Mouse (Mus musculus) embryonic stem cell, embryonic (primary cell): ENCODE data around the gene Rftn1.

Experiments used
- CTCF ChIA-PET, 4 experiments: fragments of 300-600 bp in 2 of 4; fragments of 350-600 bp in 2 of 4; sonication (Branson Sonifier 250); formaldehyde crosslinking; loops; one replicate each; lab custom pipeline; 2022; ENCODE audit warnings: inconsistent platforms in 2 of 4; lab: Charles Lee
- POLR2A ChIA-PET, 4 experiments: fragments of 300-600 bp in 2 of 4; fragments of 350-600 bp in 2 of 4; sonication (Branson Sonifier 250); formaldehyde crosslinking; loops; one replicate each; lab custom pipeline; 2022; ENCODE audit warnings: antibody characterized with exemption in 4 of 4, inconsistent platforms in 1 of 4; lab: Charles Lee

The Rftn1 gene

GRCm38 (mm10) chr17:50000580-50000979 is 189.9 kb downstream of the Rftn1 start:
- ChIA-PET CTCF (no interaction called here), POLR2A (no interaction called here)

DNA sequence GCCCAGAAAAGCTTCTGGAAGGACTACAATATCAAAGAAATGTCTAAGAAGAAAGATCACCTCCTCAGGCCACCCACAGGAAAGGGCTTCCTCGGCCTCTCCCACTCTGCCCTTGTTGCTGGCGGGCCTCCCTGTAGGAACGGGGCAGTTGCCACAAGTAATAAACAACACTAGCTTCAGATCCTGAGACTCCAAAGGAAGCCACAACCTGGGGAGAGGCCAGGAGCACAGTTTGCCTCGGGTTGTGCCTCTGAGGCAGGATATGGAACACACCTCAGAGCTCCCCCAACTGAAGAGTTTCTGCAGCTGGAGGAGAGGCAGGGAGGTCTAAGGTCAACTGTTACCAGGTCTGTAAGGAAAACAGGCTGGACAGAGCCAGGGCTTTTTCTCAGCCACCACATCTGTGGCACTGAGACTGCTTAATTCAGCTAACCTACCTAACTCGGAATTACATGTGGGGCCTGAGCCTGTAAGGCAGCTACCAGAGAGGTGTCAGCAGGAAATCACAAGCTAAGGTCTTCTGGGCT is 193.8 kb downstream of the Rftn1 start:
- POLR2A ChIA-PET = interaction anchor here in 2 of 4 experiments (0.6 to 1.5 kb wide), 7 partner anchors 10 to 1837 kb away, joined by 3 to 6 read pairs (median 3); no protein-coding TSS in a partner anchor
- CTCF ChIA-PET = no interaction called here

DNA sequence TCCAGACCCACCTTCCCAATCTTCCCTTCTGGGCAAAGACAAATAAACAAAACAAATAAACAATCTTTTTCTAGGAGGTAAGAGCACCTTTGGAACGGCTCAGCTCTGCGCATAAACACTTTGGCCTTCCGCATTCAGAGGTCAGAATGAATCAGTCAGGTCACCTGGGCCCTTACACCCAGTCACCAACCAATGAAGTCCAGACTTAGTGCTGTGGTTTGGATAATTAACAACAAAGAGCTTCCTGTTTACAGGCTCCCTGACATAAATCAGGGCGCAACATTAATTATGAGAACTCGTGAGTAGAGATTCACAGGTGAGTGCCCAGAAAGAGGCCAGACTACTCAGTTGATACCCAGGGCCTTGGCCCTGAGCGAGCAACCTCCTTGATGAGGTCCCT is 194.4 kb downstream of the Rftn1 start:
- ChIA-PET POLR2A (interaction anchor here in 2 of 4 experiments (0.7 to 1.5 kb wide), 5 partner anchors 11 to 35 kb away, joined by 3 to 6 read pairs (median 3); no protein-coding TSS in a partner anchor), CTCF (no interaction called here)

DNA sequence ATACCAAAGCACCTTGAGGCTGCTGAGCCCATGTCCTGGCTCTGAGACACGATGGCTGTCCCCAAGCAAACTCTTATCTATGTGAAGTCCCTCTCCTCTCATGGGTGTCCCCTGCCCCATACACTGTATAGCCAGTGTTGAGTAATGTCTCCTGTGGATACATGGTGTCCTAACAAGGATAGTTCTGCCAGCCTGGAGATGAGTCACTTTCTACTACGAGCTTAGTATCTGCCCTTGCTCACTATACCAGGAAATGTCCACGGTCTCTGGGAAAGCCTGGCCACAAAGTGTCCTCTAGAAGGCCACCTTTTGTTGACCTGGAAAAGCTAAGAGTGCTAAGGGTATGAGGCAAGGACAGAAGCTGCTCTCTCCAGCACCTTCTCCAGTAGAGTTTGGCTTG is 195.2 kb downstream of the Rftn1 start:
- CTCF ChIA-PET = no interaction called here
- POLR2A ChIA-PET = interaction anchor here in 1 of 4 experiments (1.4 to 1.6 kb wide), 2 partner anchors 11 to 30 kb away, joined by 5 to 6 read pairs; no protein-coding TSS in a partner anchor

- CTCF ChIA-PET = no interaction called here
- POLR2A ChIA-PET = interaction anchor here in 2 of 4 experiments (1.4 to 1.5 kb wide), 3 partner anchors 10 to 13 kb away, joined by 3 to 6 read pairs (median 4); no protein-coding TSS in a partner anchor
Measured at GRCm38 (mm10) chr17:49993631-49994030, 196.8 kb downstream of the Rftn1 start.

DNA sequence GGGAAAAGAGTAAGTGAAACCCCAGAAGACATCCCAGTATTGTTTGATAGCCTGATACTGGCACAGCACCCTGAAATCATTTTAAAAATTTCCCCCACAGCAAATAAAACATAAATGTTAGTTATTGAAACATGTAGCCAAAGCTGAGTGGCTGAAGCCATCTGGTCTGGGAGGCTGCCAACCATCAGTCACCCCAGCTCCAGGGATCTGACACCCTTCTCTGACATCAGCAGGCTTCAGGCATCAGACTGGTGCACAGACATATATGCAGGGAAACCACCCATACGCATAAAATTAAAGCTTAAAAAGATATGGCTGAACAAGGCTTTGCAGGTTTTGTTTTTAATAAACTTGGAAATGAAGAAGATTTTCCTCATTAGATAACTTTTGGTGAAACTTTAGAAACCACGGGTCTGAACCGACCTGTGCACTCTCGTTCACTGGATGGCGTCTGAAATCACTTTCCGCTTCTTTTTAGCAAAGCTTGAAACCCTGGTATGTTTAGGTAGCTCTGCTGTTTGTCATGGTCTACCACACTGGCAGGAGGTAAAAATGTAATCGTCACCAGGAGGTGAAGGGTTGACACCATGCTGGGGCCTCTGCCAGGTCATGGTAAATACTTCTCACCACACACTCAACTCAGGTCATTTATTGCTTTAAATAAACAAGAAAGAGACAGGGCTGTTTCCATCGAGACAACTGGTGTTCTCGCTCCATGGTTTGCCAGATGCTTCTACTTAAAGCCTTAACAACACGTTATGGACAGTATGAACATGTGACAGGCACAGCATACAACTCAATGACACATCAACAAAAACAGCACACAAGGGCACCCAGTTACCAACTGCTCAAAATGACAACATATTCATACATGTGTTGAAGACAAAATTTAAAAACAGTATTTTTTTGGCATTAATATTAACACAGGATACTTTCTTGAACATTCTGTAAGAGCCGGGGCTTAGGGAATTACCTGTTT is 197.6 kb downstream of the Rftn1 start:
- CTCF ChIA-PET = no interaction called here
- POLR2A ChIA-PET = interaction anchor here in 2 of 4 experiments (1.2 to 1.5 kb wide), 2 partner anchors 14 kb away, joined by 3 to 5 read pairs; no protein-coding TSS in a partner anchor

DNA sequence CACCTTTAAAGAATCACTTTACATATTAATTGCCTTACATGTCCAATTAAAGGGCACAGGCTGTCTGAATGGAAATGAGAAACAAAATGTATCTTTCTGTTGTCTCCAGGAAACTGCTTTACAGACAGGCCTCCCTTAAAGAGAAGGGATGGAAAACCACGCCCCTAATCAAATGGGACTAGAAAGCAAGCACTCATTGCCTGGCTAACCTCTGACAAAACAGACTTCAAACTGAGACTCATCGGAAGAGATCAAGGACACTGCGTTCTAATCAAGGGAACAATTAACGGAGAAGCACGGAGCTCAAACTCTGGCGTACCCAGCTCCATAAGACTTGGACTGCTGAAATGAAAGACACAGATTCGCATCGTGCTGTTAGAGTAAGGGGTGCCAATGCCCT is 200.9 kb downstream of the Rftn1 start:
- POLR2A ChIA-PET = no interaction called here
- CTCF ChIA-PET = no interaction called here

- CTCF ChIA-PET = no interaction called here
- POLR2A ChIA-PET = interaction anchor here in 2 of 4 experiments (0.9 to 1.3 kb wide), 2 partner anchors 16 to 19 kb away, joined by 3 read pairs; no protein-coding TSS in a partner anchor
Measured at GRCm38 (mm10) chr17:49987095-49987494, 203.4 kb downstream of the Rftn1 start.

DNA sequence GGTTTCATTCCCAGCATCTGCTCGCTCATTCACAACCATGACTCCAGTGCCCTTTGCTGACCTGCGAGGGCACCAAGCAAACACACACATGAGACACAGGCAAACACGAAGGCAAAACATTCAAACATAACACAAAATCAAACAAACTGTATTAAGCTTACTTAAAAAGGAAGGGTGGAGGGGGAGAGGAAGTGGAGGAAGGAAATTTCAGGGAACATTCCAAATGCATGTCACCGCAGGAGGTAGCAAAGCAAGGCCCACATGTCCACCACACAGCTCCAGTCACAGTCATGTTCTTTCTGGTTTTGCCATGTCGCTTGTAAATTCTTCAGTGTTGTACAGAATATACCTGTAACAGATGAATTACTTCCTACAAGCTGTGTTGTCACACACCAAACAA is 207.0 kb downstream of the Rftn1 start:
- POLR2A ChIA-PET = no interaction called here
- CTCF ChIA-PET = no interaction called here

DNA sequence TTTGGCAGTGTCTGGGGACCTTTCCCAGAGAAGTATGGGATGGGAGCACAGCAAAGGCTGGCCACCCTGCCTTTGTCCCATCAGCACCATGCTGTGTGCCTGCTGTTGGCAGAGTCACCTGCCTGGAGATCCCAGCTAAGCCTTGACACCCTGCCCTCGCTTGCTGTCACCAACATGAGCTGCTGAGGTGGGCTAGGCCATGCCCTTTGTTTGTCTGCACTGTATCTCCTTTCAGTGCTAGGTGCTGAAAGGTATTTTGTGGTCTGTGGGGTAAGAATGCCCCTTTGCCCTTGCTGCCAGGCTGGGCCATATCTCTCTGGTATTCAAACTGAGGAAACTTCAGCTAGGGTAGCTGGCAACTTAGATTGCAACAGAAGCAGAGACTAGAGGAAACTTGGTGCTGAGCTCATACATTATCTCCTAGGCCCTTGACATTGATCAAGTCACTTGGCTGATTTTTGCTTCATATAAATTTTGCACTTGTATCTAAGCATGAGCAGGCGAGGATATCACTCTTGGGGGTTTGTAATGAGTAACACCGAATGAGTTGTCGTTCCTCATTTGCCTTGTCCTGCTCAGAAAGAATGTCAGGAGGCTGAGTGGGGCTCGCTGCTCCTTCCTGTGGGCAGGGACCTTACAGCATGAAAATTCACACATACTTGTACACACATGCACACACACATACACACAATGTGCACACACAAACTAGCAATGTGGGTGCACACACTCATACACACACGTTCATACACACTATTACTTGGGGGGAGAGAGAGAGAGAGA is 207.7 kb downstream of the Rftn1 start:
- CTCF ChIA-PET = interaction anchor here in 2 of 4 experiments (0.9 to 1.6 kb wide), 3 partner anchors 9 to 255 kb away, joined by 3 to 7 read pairs (median 3); no protein-coding TSS in a partner anchor
- POLR2A ChIA-PET = interaction anchor here in 1 of 4 experiments (0.9 kb wide), 1 partner anchor 9 kb away, joined by 3 read pairs; no protein-coding TSS in a partner anchor

- ChIA-PET POLR2A (interaction anchor here in 1 of 4 experiments (0.6 kb wide), 1 partner anchor 10 kb away, joined by 3 read pairs; no protein-coding TSS in a partner anchor), CTCF (interaction anchor here in 3 of 4 experiments (0.8 to 1.8 kb wide), 8 partner anchors 10 to 265 kb away, joined by 3 to 7 read pairs (median 3); no protein-coding TSS in a partner anchor)
Measured at GRCm38 (mm10) chr17:49981591-49981990, 208.9 kb downstream of the Rftn1 start.

- ChIA-PET POLR2A (interaction anchor here in 1 of 4 experiments (1.2 kb wide), 1 partner anchor 17 kb away, joined by 3 read pairs; no protein-coding TSS in a partner anchor), CTCF (interaction anchor here in 2 of 4 experiments (0.5 to 2.0 kb wide), 2 partner anchors 30 to 257 kb away, joined by 5 to 7 read pairs; no protein-coding TSS in a partner anchor)
Measured at GRCm38 (mm10) chr17:49979761-49980285, 210.7 kb downstream of the Rftn1 start.

DNA sequence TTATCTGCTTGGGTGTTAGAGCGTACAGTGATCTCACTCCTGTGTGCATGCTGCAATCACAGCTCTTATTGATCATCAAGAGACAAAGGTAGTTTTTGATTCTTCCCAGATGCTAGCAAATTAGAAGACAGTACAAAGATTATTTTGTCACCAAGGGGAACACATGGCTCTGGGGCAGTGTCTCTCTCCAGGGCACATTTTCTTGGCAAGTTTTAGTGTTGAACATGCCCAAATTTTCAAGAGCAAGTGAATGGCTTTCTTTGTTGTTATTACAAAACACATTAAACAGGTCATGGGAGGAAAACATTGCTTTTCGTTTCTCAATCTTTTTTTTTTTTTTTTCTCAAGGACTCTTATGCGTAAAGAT is 213.1 kb downstream of the Rftn1 start:
- ChIA-PET POLR2A (interaction anchor here in 2 of 4 experiments (0.5 to 1.2 kb wide), 4 partner anchors 11 to 901 kb away, joined by 3 to 4 read pairs (median 3); no protein-coding TSS in a partner anchor), CTCF (interaction anchor here in 2 of 4 experiments (0.6 to 1.0 kb wide), 2 partner anchors 188 to 260 kb away, joined by 4 to 7 read pairs; no protein-coding TSS in a partner anchor)

GRCm38 (mm10) chr17:49976678-49977423 is 213.6 kb downstream of the Rftn1 start:
- POLR2A ChIA-PET = interaction anchor here in 2 of 4 experiments (0.5 to 1.2 kb wide), 4 partner anchors 50 to 902 kb away, joined by 3 to 4 read pairs (median 3); no protein-coding TSS in a partner anchor

DNA sequence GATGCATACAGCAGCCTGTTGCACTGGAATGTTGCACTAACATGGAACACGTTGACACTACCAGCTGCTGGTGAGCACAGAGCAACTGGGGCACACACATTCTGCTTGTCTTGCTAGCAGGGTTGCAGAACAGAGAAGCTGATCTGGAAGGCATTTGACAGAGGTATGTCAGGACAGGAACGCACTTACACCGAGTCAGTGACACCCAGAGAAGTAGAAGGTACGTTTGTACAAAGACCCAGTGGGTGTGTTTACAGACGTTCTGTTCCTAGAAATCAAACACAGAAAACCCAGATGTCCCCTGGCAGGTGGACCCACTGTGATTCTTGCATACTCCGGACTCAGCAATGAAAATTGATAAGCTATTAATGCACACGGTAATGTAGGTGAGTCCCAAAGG is 215.0 kb downstream of the Rftn1 start:
- ChIA-PET CTCF (no interaction called here), POLR2A (no interaction called here)

More at GRCm38 (mm10) chr17:49976678-49977423, 213.6 kb downstream of the Rftn1 start:
- CTCF ChIA-PET = interaction anchor here in 1 of 4 experiments (0.7 to 1.0 kb wide), 2 partner anchors 42 to 316 kb away, joined by 3 to 4 read pairs; no protein-coding TSS in a partner anchor

DNA sequence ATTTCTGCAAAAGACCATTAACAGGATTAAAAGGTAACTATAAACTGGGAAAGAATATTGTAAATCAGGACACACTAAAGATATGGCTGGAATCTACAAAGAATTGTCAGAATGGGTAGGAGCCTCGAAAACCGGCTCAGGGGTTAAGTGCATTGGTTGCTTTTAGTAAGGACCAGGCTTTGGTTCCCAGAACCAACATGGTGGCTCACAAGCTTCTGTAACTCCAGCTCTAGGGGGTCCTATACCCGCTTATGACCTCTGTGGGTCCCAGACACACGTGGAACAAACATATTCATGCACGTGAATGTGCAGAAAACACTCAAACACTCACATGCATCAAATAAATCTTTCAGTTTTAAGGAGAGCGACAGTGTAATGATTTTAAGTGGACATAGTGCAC is 215.5 kb downstream of the Rftn1 start:
- CTCF ChIA-PET = interaction anchor here in 1 of 4 experiments (0.7 kb wide), 1 partner anchor 644 kb away, joined by 3 read pairs; no protein-coding TSS in a partner anchor
- POLR2A ChIA-PET = interaction anchor here in 1 of 4 experiments (1.4 kb wide), 1 partner anchor 7 kb away, joined by 3 read pairs; no protein-coding TSS in a partner anchor

- POLR2A ChIA-PET = no interaction called here
- CTCF ChIA-PET = interaction anchor here in 2 of 4 experiments (0.7 to 1.0 kb wide), 2 partner anchors 264 to 265 kb away, joined by 3 to 4 read pairs; no protein-coding TSS in a partner anchor
Measured at GRCm38 (mm10) chr17:49972164-49972563, 218.3 kb downstream of the Rftn1 start.
